Mouse (Mus musculus) stomach, embryonic 15.5 days (tissue): ENCODE measurements around the gene Hypk. TPM values are rescaled to one million over a fixed set of nuclear protein-coding genes. Genes with fewer than 3 reads are reported as not detected.
"Not testable (repeated sequence)": the region's sequence is repeated elsewhere in the genome, so short reads cannot be mapped to it uniquely, and the experiment has no call there.

Source experiments
- ATAC-seq: fragments of 200-750 bp; cut with Nextera tagmentation; 2 replicates; pipeline ENCODE4 v1.8.0; 2017; ENCODE audit warnings: low read depth, moderate number of reproducible peaks, moderate TSS enrichment; ENCODE audit not compliant: insufficient read depth, low FRiP score
- H3K27ac ChIP-seq: fragments of 300-500 bp; sonication (generic); 2 replicates; pipeline ENCODE4 v1.5.1; 2015; ENCODE audit warnings: mild to moderate bottlenecking, inconsistent platforms
- H3K27me3 ChIP-seq: fragments of 300-500 bp; sonication (generic); replicated peaks from 2 replicates; pipeline ENCODE4 v1.6.1; 2015; ENCODE audit warnings: inconsistent platforms
- H3K36me3 ChIP-seq: fragments of 300-500 bp; sonication (generic); 2 replicates; pipeline ENCODE4 v1.6.1; 2015; ENCODE audit warnings: inconsistent platforms
- H3K4me1 ChIP-seq: fragments of 300-500 bp; sonication (generic); 2 replicates; pipeline ENCODE4 v1.6.1; 2015; ENCODE audit warnings: inconsistent platforms
- H3K4me2 ChIP-seq: fragments of 300-500 bp; sonication (generic); 2 replicates; pipeline ENCODE4 v1.6.1; 2015; ENCODE audit warnings: mild to moderate bottlenecking, inconsistent platforms
- H3K4me3 ChIP-seq: fragments of 300-500 bp; sonication (generic); replicated peaks from 2 replicates; pipeline ENCODE4 v1.5.1; 2015; ENCODE audit warnings: inconsistent platforms
- H3K9ac ChIP-seq: fragments of 300-500 bp; sonication (generic); 2 replicates; pipeline ENCODE4 v1.6.1; 2015; ENCODE audit warnings: inconsistent platforms
- H3K9me3 ChIP-seq: fragments of 300-500 bp; sonication (generic); 2 replicates; pipeline ENCODE4 v1.6.1; 2016; ENCODE audit warnings: inconsistent platforms
- WGBS: fragments of 180-500 bp; shearing (Covaris S2); methylation state at CpG from one replicate; pipeline ENCODE4 v1.1.7; 2015; 5-methylcytosine and 5-hydroxymethylcytosine counted together
- polyA plus RNA-seq: library from polyadenylated mRNA; unstranded; fragments of >200 nt; fragmentation: Nextera tagmentation; extraction: Ambion mirVana; gene quantifications from 2 replicates; pipeline ENCODE4 v1.2.1, GENCODE M21; 2015

Hypk gene
- polyA plus RNA-seq, 1 experiment from 2014 or later: 96.0 TPM

DNA sequence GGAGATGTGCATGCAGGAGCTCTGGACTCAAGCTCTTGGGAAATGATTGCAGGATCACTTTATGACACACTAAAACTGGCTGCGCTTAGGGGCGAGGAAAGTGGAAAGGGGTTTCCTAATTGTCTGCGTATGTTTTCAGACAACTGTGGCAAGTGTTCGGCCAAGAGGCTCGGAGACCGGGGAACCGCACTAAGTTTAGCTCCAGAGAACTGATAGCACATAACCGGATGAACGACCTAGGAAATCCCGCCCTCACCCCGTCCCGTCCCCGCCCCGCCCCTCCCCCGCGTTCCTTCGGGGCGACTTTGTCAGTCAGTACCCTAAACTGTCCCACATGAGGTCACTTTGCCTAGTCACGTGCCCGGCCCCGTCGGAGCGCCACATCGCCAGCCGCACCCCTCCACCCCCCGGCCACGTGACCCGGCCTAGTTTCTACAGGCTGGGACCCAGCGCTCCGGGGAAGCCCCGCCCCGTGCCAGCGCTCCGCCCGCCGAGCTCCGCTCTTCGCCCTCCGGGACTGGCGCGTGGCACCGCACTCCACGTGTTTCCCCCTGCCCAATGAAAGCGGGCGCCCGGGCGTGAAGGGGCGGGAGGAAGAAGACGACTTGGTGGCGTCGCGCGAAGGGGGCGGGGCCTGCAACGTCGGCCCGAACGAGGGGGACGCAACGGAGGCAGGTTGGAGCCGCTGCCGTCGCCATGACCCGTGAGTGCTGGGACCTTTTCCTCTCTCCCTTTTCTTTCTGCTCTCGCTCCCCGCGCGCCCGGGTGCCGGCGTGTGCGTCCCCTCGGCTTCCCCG, 4.2 kb upstream of the Hypk start, which contains the start of gene Serf2:
Gene Serf2, plus strand, starts transcription at position 457 of the 797 bp plus-strand sequence.
- Histone ChIP-seq H3K4me2 (peak within 1 kb of the TSS; percentile 83), H3K9me3 (no peaks in the 10 kb centered on the region), H3K27ac (peak within 1 kb of the TSS; percentile 97), H3K4me3 (peak within 1 kb of the TSS; percentile 100), H3K4me1 (peaks cover 14% of the 10 kb centered on the region; the same call in 1 of the 2 replicates), H3K36me3 (peaks cover 11% of the 10 kb centered on the region; the same call in 1 of the 2 replicates), H3K9ac (peak within 1 kb of the TSS; percentile 100), H3K27me3 (no peaks in the 10 kb centered on the region)
- under 1% methylated on average over 64 of the region's 74 CpGs for WGBS
- peak; percentile 98 for ATAC-seq

- Histone ChIP-seq H3K36me3 (peaks cover 11% of the 10 kb centered on the region; the same call in 1 of the 2 replicates), H3K4me3 (peak overlapping the region; percentile 100), H3K9ac (peak overlapping the region; percentile 100), H3K4me2 (peak overlapping the region; percentile 70), H3K27ac (peak overlapping the region; percentile 97), H3K9me3 (no peaks in the 10 kb centered on the region), H3K27me3 (no peaks in the 10 kb centered on the region), H3K4me1 (peaks cover 14% of the 10 kb centered on the region; the same call in 1 of the 2 replicates)
- peak; percentile 9; the same call in 1 of the 2 replicates for ATAC-seq
- WGBS: under 1% methylated on average over 52 of the region's 54 CpGs
Measured at GRCm38 (mm10) chr2:121449545-121450011, 3.5 kb upstream of the Hypk start.

DNA sequence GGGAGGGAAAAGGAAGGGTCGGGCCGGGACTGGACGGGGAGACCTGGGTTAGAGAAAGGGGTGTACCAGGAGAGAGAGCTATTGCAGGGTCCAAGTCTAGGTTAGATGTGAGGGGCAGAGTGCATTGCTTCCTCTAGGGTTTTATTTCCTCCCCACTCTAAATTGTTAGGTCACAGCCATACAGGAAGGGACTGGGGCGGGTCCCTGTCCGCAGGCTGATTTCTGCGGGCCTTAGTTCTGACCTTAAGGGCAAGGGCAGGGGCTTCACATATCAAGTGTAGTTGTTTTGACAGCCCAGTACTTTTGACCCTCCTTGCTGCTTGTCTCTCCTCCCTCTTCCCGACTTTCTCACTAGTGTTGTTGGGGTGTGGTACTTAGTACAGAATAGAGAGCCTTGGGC, 3.0 kb upstream of the Hypk start:
- Histone ChIP-seq H3K4me2 (peak overlapping the region; percentile 70), H3K4me3 (peak overlapping the region; percentile 100), H3K9ac (peak overlapping the region; percentile 100; the same call in 1 of the 2 replicates), H3K4me1 (peaks cover 14% of the 10 kb centered on the region; the same call in 1 of the 2 replicates), H3K27ac (peak overlapping the region; percentile 97), H3K27me3 (no peaks in the 10 kb centered on the region), H3K36me3 (peaks cover 11% of the 10 kb centered on the region; the same call in 1 of the 2 replicates), H3K9me3 (no peaks in the 10 kb centered on the region)
- ATAC-seq: no peak
- WGBS: 0% methylated on average over 7 of the region's 7 CpGs

DNA sequence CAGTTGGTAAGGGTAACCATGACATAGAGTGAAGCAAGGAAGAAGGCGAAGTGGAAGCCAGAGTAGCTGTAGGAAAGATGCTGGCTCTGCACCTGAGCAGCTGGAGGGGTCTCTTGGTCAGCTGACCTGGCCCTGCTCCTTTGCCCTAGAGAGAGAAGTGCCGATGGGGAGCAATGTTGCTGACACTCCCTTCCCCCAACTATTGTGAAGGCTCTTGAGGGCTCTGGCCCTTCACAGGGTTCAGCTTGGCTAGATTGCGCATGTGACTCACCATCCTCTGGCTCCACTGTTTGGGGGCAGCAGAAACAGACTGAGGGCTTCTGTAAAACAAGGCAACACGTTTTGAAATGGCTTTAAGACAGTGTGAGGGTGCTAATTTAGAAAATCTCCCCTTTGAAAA, 729 bp upstream of the Hypk start:
- Histone ChIP-seq H3K4me1 (peaks cover 20% of the 10 kb centered on the region), H3K27me3 (no peaks in the 10 kb centered on the region), H3K9ac (no peak overlapping the region), H3K4me3 (no peak overlapping the region), H3K4me2 (no peak overlapping the region), H3K36me3 (peaks cover 11% of the 10 kb centered on the region; the same call in 1 of the 2 replicates), H3K9me3 (no peaks in the 10 kb centered on the region), H3K27ac (no peak overlapping the region)
- no peak for ATAC-seq
- WGBS: 73% methylated on average over 4 of the region's 4 CpGs

- Histone ChIP-seq H3K27ac (no peak overlapping the region), H3K36me3 (peaks cover 16% of the 10 kb centered on the region), H3K9ac (no peak overlapping the region), H3K27me3 (no peaks in the 10 kb centered on the region), H3K4me3 (no peak overlapping the region), H3K4me2 (no peak overlapping the region), H3K4me1 (peaks cover 20% of the 10 kb centered on the region), H3K9me3 (no peaks in the 10 kb centered on the region)
- ATAC-seq: no peak
- 84% methylated on average over 6 of the region's 6 CpGs for WGBS
Measured at GRCm38 (mm10) chr2:121453917-121454316, 827 bp downstream of the Hypk start.

GRCm38 (mm10) chr2:121455534-121455933, 2.4 kb downstream of the Hypk start:
- H3K4me2 ChIP-seq: no peak overlapping the region
- H3K27ac ChIP-seq: no peak overlapping the region
- peaks cover 16% of the 10 kb centered on the region for H3K36me3 ChIP-seq
- no peak for ATAC-seq
- no peak overlapping the region for H3K4me3 ChIP-seq
- no peaks in the 10 kb centered on the region for H3K27me3 ChIP-seq
- 78% methylated on average over 5 of the region's 5 CpGs for WGBS
- peaks cover 16% of the 10 kb centered on the region for H3K4me1 ChIP-seq
- no peak overlapping the region for H3K9ac ChIP-seq
- H3K9me3 ChIP-seq: no peaks in the 10 kb centered on the region

GRCm38 (mm10) chr2:121456692-121457642, 3.9 kb downstream of the Hypk start, which contains the start of gene Serinc4:
Serinc4 (minus strand) TSS chr2:121456781.
- H3K27ac ChIP-seq: peak within 1 kb of the TSS; percentile 82
- peak; percentile 94 for ATAC-seq
- peak within 1 kb of the TSS; percentile 62 for H3K9ac ChIP-seq
- no peaks in the 10 kb centered on the region for H3K9me3 ChIP-seq
- peak within 1 kb of the TSS; percentile 73 for H3K4me3 ChIP-seq
- H3K36me3 ChIP-seq: peaks cover 16% of the 10 kb centered on the region
- WGBS: 4% methylated on average over 41 of the region's 41 CpGs
- H3K27me3 ChIP-seq: no peaks in the 10 kb centered on the region
- peaks cover 10% of the 10 kb centered on the region; the same call in 1 of the 2 replicates for H3K4me1 ChIP-seq
- peak within 1 kb of the TSS; percentile 59 for H3K4me2 ChIP-seq

DNA sequence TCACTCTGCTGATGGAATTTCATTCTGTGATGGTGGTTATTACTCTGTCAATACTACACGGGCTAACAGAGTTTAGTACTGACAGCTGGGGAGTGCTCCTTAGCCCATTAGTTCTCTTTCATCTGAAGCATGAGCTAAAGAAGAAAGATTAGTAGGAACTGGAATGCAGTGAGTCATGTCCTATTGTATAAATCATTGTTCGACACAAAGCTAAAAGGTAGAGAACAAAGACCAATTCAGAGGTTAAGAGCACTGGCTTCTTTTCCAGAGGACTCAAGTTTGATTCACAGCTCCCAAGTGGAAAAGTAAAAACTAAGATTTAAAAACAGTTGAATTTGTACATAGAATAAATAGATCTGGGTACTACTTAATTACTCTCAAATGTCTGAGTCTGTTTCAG, 7.0 kb downstream of the Hypk start:
- WGBS: 50% methylated on average over 2 of the region's 2 CpGs
- Histone ChIP-seq H3K9me3 (no peaks in the 10 kb centered on the region), H3K4me2 (no peak overlapping the region), H3K4me3 (no peak overlapping the region), H3K27me3 (no peaks in the 10 kb centered on the region), H3K27ac (no peak overlapping the region), H3K4me1 (peaks cover 6% of the 10 kb centered on the region; the same call in 1 of the 2 replicates), H3K9ac (no peak overlapping the region), H3K36me3 (peaks cover 6% of the 10 kb centered on the region)
- no peak for ATAC-seq

DNA sequence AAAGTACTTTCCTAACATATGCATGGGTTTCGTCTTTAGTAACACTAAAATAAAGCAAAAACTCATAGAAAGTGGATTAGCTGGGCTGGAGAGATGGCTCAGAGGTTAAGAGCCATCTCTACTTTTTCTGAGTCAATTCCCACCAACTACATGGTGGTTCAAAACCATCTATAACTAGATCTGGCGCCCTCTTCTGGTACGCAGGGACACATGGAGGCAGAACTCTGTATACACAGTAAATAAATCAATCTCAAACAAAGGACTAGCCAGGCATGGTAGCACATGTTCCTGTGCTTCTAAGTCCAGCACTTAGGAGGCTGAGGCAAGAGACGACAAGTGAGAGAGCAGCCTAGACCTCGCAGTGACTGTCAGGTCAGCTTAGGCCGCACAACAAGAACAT, 15.9 kb downstream of the Hypk start:
- 52% methylated on average over 3 of the region's 6 CpGs for WGBS
- not testable (repeated sequence) for H3K4me1 ChIP-seq, H3K9me3 ChIP-seq

DNA sequence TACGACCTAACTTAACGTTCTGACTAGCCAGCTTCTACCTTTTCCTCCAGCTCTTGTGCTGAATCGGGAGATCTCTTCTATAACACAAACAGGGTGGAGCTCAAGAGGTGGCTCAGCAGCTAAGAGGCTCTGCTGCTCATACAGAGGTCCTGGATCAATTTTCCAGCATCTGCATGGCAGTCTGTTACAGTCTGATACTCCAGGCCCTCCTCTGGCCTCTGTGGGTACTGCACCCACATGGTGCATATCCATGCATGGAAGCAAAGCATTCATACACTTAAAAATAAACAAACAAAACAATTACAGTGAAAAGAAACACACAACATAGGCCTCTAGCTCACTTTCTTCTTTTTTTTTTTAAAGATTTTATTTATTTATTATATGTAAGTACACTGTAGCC, 19.7 kb downstream of the Hypk start:
- H3K9me3 ChIP-seq, ATAC-seq, H3K4me1 ChIP-seq, H3K9ac ChIP-seq, H3K4me3 ChIP-seq, H3K27ac ChIP-seq, H3K36me3 ChIP-seq, H3K27me3 ChIP-seq: not testable (repeated sequence)
- peak overlapping the region; percentile 69 for H3K4me2 ChIP-seq
- 97% methylated on average over 3 of the region's 3 CpGs for WGBS

More for the DNA sequence above, 15.9 kb downstream of the Hypk start:
- not testable (repeated sequence) for H3K27me3 ChIP-seq, H3K36me3 ChIP-seq, ATAC-seq, H3K4me2 ChIP-seq, H3K27ac ChIP-seq, H3K4me3 ChIP-seq, H3K9ac ChIP-seq

DNA sequence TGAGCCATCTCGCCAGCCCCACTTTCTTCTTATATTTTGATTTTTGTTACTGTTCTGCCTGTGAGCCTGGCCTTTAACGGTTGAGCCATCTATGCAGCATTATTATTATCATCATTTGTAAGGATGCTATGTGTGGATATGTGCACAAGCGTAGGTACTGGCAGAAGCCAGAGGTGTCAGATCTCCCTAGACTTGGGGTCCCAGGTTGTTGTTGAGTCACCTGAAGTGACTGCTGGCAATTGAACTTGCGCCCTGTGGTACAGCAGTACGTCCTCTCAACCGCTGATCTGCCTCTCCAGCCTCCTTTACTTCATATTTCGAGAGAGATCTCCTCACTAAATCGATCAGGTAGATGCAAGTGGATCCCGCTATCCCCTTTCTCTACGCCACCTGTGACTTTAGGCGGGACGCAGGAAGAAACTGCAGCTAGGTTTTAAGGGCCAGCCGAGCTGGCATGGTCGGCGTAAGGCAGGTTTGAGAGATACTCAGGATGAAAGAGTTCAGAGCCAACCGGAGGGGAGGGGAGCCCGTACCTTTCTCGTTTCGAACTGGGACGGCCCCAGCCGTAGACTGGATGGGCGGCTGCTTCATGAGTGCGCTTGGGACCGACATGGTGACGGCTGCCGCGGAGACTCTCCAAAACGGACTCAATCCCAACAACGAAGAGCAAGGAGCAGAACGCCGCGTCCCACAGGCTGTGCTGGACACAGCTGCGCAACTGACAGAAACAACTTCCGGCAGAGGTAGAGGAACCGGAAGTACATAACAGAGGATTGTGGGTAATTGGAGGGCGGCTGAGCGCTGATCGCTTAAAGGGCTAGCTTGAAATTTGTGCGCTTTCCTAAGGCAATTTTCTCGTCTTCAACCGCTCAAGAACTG, 20.4 kb downstream of the Hypk start, which contains the start of gene Mfap1b:
Gene Mfap1b, minus strand, starts transcription at position 767 of the 879 bp plus-strand sequence.
- not testable (repeated sequence) for H3K36me3 ChIP-seq, H3K27me3 ChIP-seq, H3K4me1 ChIP-seq, H3K9me3 ChIP-seq
- Histone ChIP-seq H3K27ac (peak within 1 kb of the TSS; percentile 48), H3K4me3 (peak within 1 kb of the TSS; percentile 66), H3K9ac (peak within 1 kb of the TSS; percentile 33), H3K4me2 (peak within 1 kb of the TSS; percentile 69)
- 4% methylated on average over 41 of the region's 41 CpGs for WGBS
- ATAC-seq: peak; percentile 94
